Mouse (Mus musculus): Measurements from ENCODE around the gene Tnfsf15.

The Tnfsf15 gene

GRCm38 (mm10) chr4:63740761-63741160, 4.2 kb downstream of the Tnfsf15 start:
- no peak for DNase-seq

GRCm38 (mm10) chr4:63740001-63740400, 4.9 kb downstream of the Tnfsf15 start:
- no peak for DNase-seq

GRCm38 (mm10) chr4:63739524-63739923, 5.4 kb downstream of the Tnfsf15 start:
- no peak for DNase-seq

GRCm38 (mm10) chr4:63738364-63738997, 6.4 kb downstream of the Tnfsf15 start:
- no peak for DNase-seq

- DNase-seq: no peak
These were observed 13.6 kb downstream of the Tnfsf15 start for GRCm38 (mm10) chr4:63731299-63731698.

- DNase-seq: no peak
These were observed 18.2 kb downstream of the Tnfsf15 start for GRCm38 (mm10) chr4:63726727-63727126.

GRCm38 (mm10) chr4:63725981-63726380, 18.9 kb downstream of the Tnfsf15 start:
- no peak for DNase-seq

- no peak for DNase-seq
These were observed 26.8 kb downstream of the Tnfsf15 start for GRCm38 (mm10) chr4:63717922-63718643.

- DNase-seq: no peak
These were observed 33.0 kb downstream of the Tnfsf15 start for GRCm38 (mm10) chr4:63711886-63712285.

- no peak for DNase-seq
These were observed 34.3 kb downstream of the Tnfsf15 start for GRCm38 (mm10) chr4:63710431-63711220.

- no peak for DNase-seq
These were observed 38.5 kb downstream of the Tnfsf15 start for GRCm38 (mm10) chr4:63706279-63706971.

GRCm38 (mm10) chr4:63704232-63704631, 40.7 kb downstream of the Tnfsf15 start:
- DNase-seq: no peak

- DNase-seq: no peak
These were observed 41.2 kb downstream of the Tnfsf15 start for GRCm38 (mm10) chr4:63703686-63704085.

GRCm38 (mm10) chr4:63702006-63702704, 42.8 kb downstream of the Tnfsf15 start:
- no peak for DNase-seq

GRCm38 (mm10) chr4:63699749-63700148, 45.2 kb downstream of the Tnfsf15 start:
- DNase-seq: no peak

GRCm38 (mm10) chr4:63696921-63697320, 48.0 kb downstream of the Tnfsf15 start:
- no peak for DNase-seq

GRCm38 (mm10) chr4:63692351-63692750, 52.6 kb downstream of the Tnfsf15 start:
- DNase-seq: no peak

GRCm38 (mm10) chr4:63687429-63687828, 57.5 kb downstream of the Tnfsf15 start:
- DNase-seq: no peak

- peak in 1 of 2 experiments; percentile 10 for DNase-seq
These were observed 58.8 kb downstream of the Tnfsf15 start for GRCm38 (mm10) chr4:63686157-63686556.

- no peak for DNase-seq
These were observed 59.7 kb downstream of the Tnfsf15 start for GRCm38 (mm10) chr4:63685253-63685525.

GRCm38 (mm10) chr4:63684412-63685252, 60.3 kb downstream of the Tnfsf15 start:
- DNase-seq: no peak

GRCm38 (mm10) chr4:63683716-63684115, 61.2 kb downstream of the Tnfsf15 start:
- no peak for DNase-seq
